Mouse (Mus musculus) bone marrow macrophage, adult 2 months (primary cell): ENCODE results near the gene Ndufc2.

Source experiments
- CTCF ChIP-seq: IDR thresholded peaks from 2 replicates; pipeline ENCODE4 v1.5.1; 2012; ENCODE audit warnings: low read depth, mild to moderate bottlenecking, low read length, moderate library complexity
- POLR2A ChIP-seq: IDR thresholded peaks from 2 replicates; pipeline ENCODE4 v1.6.1; 2012; ENCODE audit warnings: mild to moderate bottlenecking, low read depth, low read length, borderline replicate concordance

- no peak for TF ChIP-seq CTCF
- TF ChIP-seq POLR2A, result no peak
Observed at GRCm38 (mm10) chr7:97427296-97427695, 27.5 kb downstream of the Ndufc2 start.
